In the genomic region with DNA sequence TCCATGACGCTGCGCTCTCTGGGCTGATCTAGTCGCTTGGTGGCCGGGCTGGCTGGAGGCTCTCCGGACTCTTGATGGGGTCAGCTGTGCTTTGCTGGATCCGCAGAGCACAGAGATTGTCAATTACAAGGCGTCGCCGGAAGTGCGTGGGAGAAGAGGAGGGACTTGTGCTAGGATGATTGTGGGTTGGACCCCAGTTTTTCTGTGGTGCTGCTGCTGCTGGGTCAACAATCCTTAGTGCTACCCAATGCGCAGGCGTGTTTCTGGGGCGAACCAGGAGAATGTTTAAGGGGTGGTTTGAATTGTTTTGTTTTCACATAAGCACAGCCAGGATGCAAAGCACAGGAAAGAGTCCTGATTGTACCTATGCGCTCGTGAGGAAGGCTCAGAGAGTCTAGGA, we compare ENCODE assay signal across 8 mouse cellular contexts. TPM values are rescaled to one million over a fixed set of nuclear protein-coding genes. Genes with fewer than 3 reads are reported as not detected.
A peak's percentile ranks its signal among the peaks of the same experiment; 100 is the strongest.
DNase-seq lines count a peak whose midpoint lies in the region; ATAC-seq and TF ChIP-seq lines count a peak whose summit lies in the region.

A gene (minus strand): TSS at position 115 of the 400 bp plus-strand sequence.

- no peak for TF ChIP-seq CTCF in stomach, postnatal 0 days (IDR thresholded peaks at IDR 0.05; ENCODE audit: low read depth)

- peak within 1 kb of the TSS; percentile 35 for H3K4me2 ChIP-seq in forebrain, embryonic 15.5 days (replicated peaks)
- H3K4me2 ChIP-seq in liver, embryonic 16.5 days (ENCODE audit: low read depth, low read length), result peak within 1 kb of the TSS; percentile 31
- H3K4me2 ChIP-seq in neural tube, embryonic 12.5 days (replicated peaks), result peak within 1 kb of the TSS; percentile 45
- H3K4me2 ChIP-seq in stomach, postnatal 0 days (replicated peaks; ENCODE audit: low read depth), result peak within 1 kb of the TSS; percentile 32

- no peaks in the 10 kb centered on the region for H3K4me1 ChIP-seq in forebrain, embryonic 15.5 days
- H3K4me1 ChIP-seq in liver, embryonic 16.5 days (ENCODE audit: control insufficient read depth, low read depth, low read length), result no peaks in the 10 kb centered on the region
- no peaks in the 10 kb centered on the region for H3K4me1 ChIP-seq in neural tube, embryonic 12.5 days
- no peaks in the 10 kb centered on the region for H3K4me1 ChIP-seq in stomach, postnatal 0 days (replicated peaks; ENCODE audit: control insufficient read depth, insufficient read depth)

- peak; percentile 92 for ATAC-seq in CD4-positive, CD25-positive, alpha-beta regulatory T cell, adult 4 months
- ATAC-seq in forebrain, embryonic 15.5 days (replicated peaks), result peak; percentile 96
- peak; percentile 72 for ATAC-seq in liver, embryonic 16.5 days (ENCODE audit: low read depth)
- ATAC-seq in neural tube, embryonic 12.5 days (ENCODE audit: low FRiP score, low read depth), result peak; percentile 94
- ATAC-seq in stomach, postnatal 0 days (ENCODE audit: low FRiP score, low TSS enrichment), result peak; percentile 90

- no peaks in the 10 kb centered on the region for H3K36me3 ChIP-seq in forebrain, embryonic 15.5 days
- H3K36me3 ChIP-seq in liver, embryonic 16.5 days (ENCODE audit: control insufficient read depth, insufficient read depth), result no peaks in the 10 kb centered on the region
- no peaks in the 10 kb centered on the region for H3K36me3 ChIP-seq in neural tube, embryonic 12.5 days
- H3K36me3 ChIP-seq in stomach, postnatal 0 days (ENCODE audit: control insufficient read depth, insufficient read depth, low read length), result no peaks in the 10 kb centered on the region

- no peak for TF ChIP-seq EP300 in stomach, postnatal 0 days (optimal IDR thresholded peaks at IDR 0.05)

- intact Hi-C loops in heart, postnatal 14 days (cut with DNase I), result loop anchor here (5.0 kb wide), 1 partner anchor 63 kb away; a partner anchor contains a TSS

- H3K9ac ChIP-seq in forebrain, embryonic 15.5 days (replicated peaks), result peak within 1 kb of the TSS; percentile 42
- H3K9ac ChIP-seq in liver, embryonic 16.5 days (ENCODE audit: low read depth, low read length), result no peak within 1 kb of the TSS
- no peak within 1 kb of the TSS for H3K9ac ChIP-seq in neural tube, embryonic 12.5 days
- H3K9ac ChIP-seq in stomach, postnatal 0 days (ENCODE audit: low read length), result no peak within 1 kb of the TSS

- 20% methylated on average over 11 of the region's 15 CpGs for WGBS in forebrain, embryonic 15.5 days
- WGBS in large intestine, adult 2 months, result 25% methylated on average over 13 of the region's 15 CpGs
- WGBS in liver, embryonic 16.5 days (ENCODE audit: insufficient replicate concordance), result 16% methylated on average over 10 of the region's 15 CpGs
- 20% methylated on average over 13 of the region's 15 CpGs for WGBS in neural tube, embryonic 12.5 days
- 20% methylated on average over 12 of the region's 15 CpGs for WGBS in stomach, postnatal 0 days

- peak within 1 kb of the TSS; percentile 36 for H3K4me3 ChIP-seq in forebrain, embryonic 15.5 days
- H3K4me3 ChIP-seq in liver, embryonic 16.5 days (ENCODE audit: low read depth, low read length), result peak within 1 kb of the TSS; percentile 32
- 0 out of 2 replicates have a peak within 1 kb of the TSS, but pooled peaks have one; percentile 11 for H3K4me3 ChIP-seq in neural tube, embryonic 12.5 days
- peak within 1 kb of the TSS; percentile 10; the same call in 1 of the 2 replicates for H3K4me3 ChIP-seq in stomach, postnatal 0 days (ENCODE audit: low read depth, low read length)

- H3K9me3 ChIP-seq in forebrain, embryonic 15.5 days, result no peaks in the 10 kb centered on the region
- H3K9me3 ChIP-seq in liver, embryonic 16.5 days (replicated peaks; ENCODE audit: control insufficient read depth, low read length), result no peaks in the 10 kb centered on the region
- no peaks in the 10 kb centered on the region for H3K9me3 ChIP-seq in neural tube, embryonic 12.5 days
- H3K9me3 ChIP-seq in stomach, postnatal 0 days (ENCODE audit: control insufficient read depth, low read length), result no peaks in the 10 kb centered on the region

- H3K27ac ChIP-seq in forebrain, embryonic 15.5 days (replicated peaks), result peak within 1 kb of the TSS; percentile 84
- no peak within 1 kb of the TSS for H3K27ac ChIP-seq in liver, embryonic 16.5 days (ENCODE audit: low read length)
- H3K27ac ChIP-seq in neural tube, embryonic 12.5 days, result no peak within 1 kb of the TSS
- H3K27ac ChIP-seq in stomach, postnatal 0 days (replicated peaks), result no peak within 1 kb of the TSS

- H3K27me3 ChIP-seq in forebrain, embryonic 15.5 days, result no peaks in the 10 kb centered on the region
- H3K27me3 ChIP-seq in liver, embryonic 16.5 days (ENCODE audit: control insufficient read depth, insufficient read depth, low read depth, low read length), result no peaks in the 10 kb centered on the region
- H3K27me3 ChIP-seq in neural tube, embryonic 12.5 days (replicated peaks), result no peaks in the 10 kb centered on the region
- no peaks in the 10 kb centered on the region for H3K27me3 ChIP-seq in stomach, postnatal 0 days (ENCODE audit: control insufficient read depth, insufficient read depth, low read length)

- DNase-seq in c-Kit-positive CD71-positive TER-119-positive erythroid progenitor cells, embryonic 14.5 days (ENCODE audit: low spot score), result peak; percentile 29
- DNase-seq in heart, postnatal 14 days, result peak; percentile 80 to 83
- peak; percentile 8 for DNase-seq in large intestine, adult 2 months (ENCODE audit: low read depth, low spot score)
- DNase-seq in stomach, postnatal 0 days (ENCODE audit: low spot score), result peak; percentile 67

RNA-seq across cellular contexts. Expression of the gene that starts here (rescaled TPM):
- polyA plus RNA-seq in CD4-positive, CD25-positive, alpha-beta regulatory T cell, adult 4 months (2017; shearing (Covaris generic)), result 10 to 100 TPM; 11.7 to 13.9 TPM
- polyA plus RNA-seq in forebrain, embryonic 15.5 days (2015; fragmentation: Nextera tagmentation; extraction: Ambion mirVana), result 126 and 130 TPM in 2 replicates
- total RNA-seq in heart, postnatal 14 days (2021), result 100 to 1,000 TPM in 1 of 2 experiments, 10 to 100 TPM in 1; 95.2 to 139 TPM
- polyA plus RNA-seq in large intestine, adult 2 months (2012; rRNA removed), result 35.6 and 43.6 TPM in 2 replicates
- 4.0 and 4.7 TPM in 2 replicates for polyA plus RNA-seq in liver, embryonic 16.5 days (2015; fragmentation: Nextera tagmentation; extraction: Ambion mirVana)
- 114 and 123 TPM in 2 replicates for polyA plus RNA-seq in neural tube, embryonic 12.5 days (2016; fragmentation: Nextera tagmentation; extraction: Ambion mirVana)
- 37.0 and 41.6 TPM in 2 replicates for polyA plus RNA-seq in stomach, postnatal 0 days (2015; fragmentation: Nextera tagmentation; extraction: Ambion mirVana)

Comparison
In these comparisons a context has a peak if more than half of its experiments do, and no peak if none do; other contexts are left out.
1. DNase-seq: peak in every context shown above with its lines; median percentile 82 in heart, postnatal 14 days; 67 in stomach, postnatal 0 days; 29 in c-Kit-positive CD71-positive TER-119-positive erythroid progenitor cells, embryonic 14.5 days; 8 in large intestine, adult 2 months.